Mouse (Mus musculus) heart, adult 11 months (tissue): ENCODE data around the gene Gm21800.
"Not testable (repeated sequence)": the region's sequence is repeated elsewhere in the genome, so short reads cannot be mapped to it uniquely, and the experiment has no call there.

ENCODE experiments used
- DNase-seq: peaks from one replicate; pipeline ENCODE4 v3.0.0; 2022

Gm21800 gene

GRCm38 (mm10) chrY:41406198-41406597, at the start of gene Gm21800:
TSS of gene Gm21800 (plus strand) at chrY:41406498.
- not testable (repeated sequence) for DNase-seq
